Mouse (Mus musculus): ENCODE data around the gene Sec31a. TPM values are rescaled to one million over a fixed set of nuclear protein-coding genes. Genes with fewer than 3 reads are reported as not detected.
A peak's percentile ranks its signal among the peaks of the same experiment; 100 is the strongest.

Gene Sec31a
- total and polyA plus RNA-seq, 2 experiments from 2014 or later = 85.0 to 227 TPM

GRCm38 (mm10) chr5:100393681-100394080, 22.4 kb downstream of the Sec31a start:
- H3K4me2 ChIP-seq (ENCODE audit: low read depth, low read length, poor library complexity, severe bottlenecking) = no peak overlapping the region
- H3K4me3 ChIP-seq (ENCODE audit: low read depth, low read length) = no peak overlapping the region
- ATAC-seq (ENCODE audit: low FRiP score) (no peak), DNase-seq (ENCODE audit: low spot score) (no peak)
- H3K27me3 ChIP-seq (ENCODE audit: insufficient read depth, low read length) = no peaks in the 10 kb centered on the region
- H3K4me1 ChIP-seq (ENCODE audit: insufficient read depth, low read length) = no peaks in the 10 kb centered on the region
- peak; percentile 15; the same call in 1 of the 2 replicates for TF ChIP-seq CTCF (IDR thresholded peaks at IDR 0.05)
- WGBS = 86% methylated on average over 3 of the region's 3 CpGs
- H3K27ac ChIP-seq (ENCODE audit: low read depth, low read length) = no peak overlapping the region
- no peaks in the 10 kb centered on the region for H3K9me3 ChIP-seq (ENCODE audit: low read length)
- H3K36me3 ChIP-seq (ENCODE audit: insufficient read depth, low read length) = peaks cover 59% of the 10 kb centered on the region
- H3K9ac ChIP-seq (replicated peaks; ENCODE audit: low read length, poor library complexity, severe bottlenecking) = no peak overlapping the region

- H3K27me3 ChIP-seq (ENCODE audit: insufficient read depth, low read length) = no peaks in the 10 kb centered on the region
These were observed 23.5 kb downstream of the Sec31a start for GRCm38 (mm10) chr5:100392436-100392955.

GRCm38 (mm10) chr5:100383782-100384510, 32.1 kb downstream of the Sec31a start:
- TF ChIP-seq CTCF (IDR thresholded peaks at IDR 0.05) = no peak
- 95% methylated on average over 18 of the region's 18 CpGs for WGBS
- Histone ChIP-seq H3K4me2 (ENCODE audit: low read depth, low read length, poor library complexity, severe bottlenecking) (no peak overlapping the region), H3K27ac (ENCODE audit: low read depth, low read length) (no peak overlapping the region), H3K9me3 (ENCODE audit: low read length) (no peaks in the 10 kb centered on the region), H3K4me3 (ENCODE audit: low read depth, low read length) (no peak overlapping the region), H3K4me1 (ENCODE audit: insufficient read depth, low read length) (no peaks in the 10 kb centered on the region), H3K36me3 (ENCODE audit: insufficient read depth, low read length) (peaks cover 68% of the 10 kb centered on the region), H3K9ac (replicated peaks; ENCODE audit: low read length, poor library complexity, severe bottlenecking) (no peak overlapping the region), H3K27me3 (ENCODE audit: insufficient read depth, low read length) (no peaks in the 10 kb centered on the region)
- DNase-seq (ENCODE audit: low spot score) (no peak), ATAC-seq (ENCODE audit: low FRiP score) (no peak)

More at GRCm38 (mm10) chr5:100392436-100392955, 23.5 kb downstream of the Sec31a start:
- H3K9ac ChIP-seq (replicated peaks; ENCODE audit: low read length, poor library complexity, severe bottlenecking) = no peak overlapping the region
- H3K4me1 ChIP-seq (ENCODE audit: insufficient read depth, low read length) = no peaks in the 10 kb centered on the region
- no peak overlapping the region for H3K27ac ChIP-seq (ENCODE audit: low read depth, low read length)
- H3K36me3 ChIP-seq (ENCODE audit: insufficient read depth, low read length) = peaks cover 61% of the 10 kb centered on the region
- H3K9me3 ChIP-seq (ENCODE audit: low read length) = no peaks in the 10 kb centered on the region
- no peak overlapping the region for H3K4me2 ChIP-seq (ENCODE audit: low read depth, low read length, poor library complexity, severe bottlenecking)
- 94% methylated on average over 20 of the region's 20 CpGs for WGBS
- ATAC-seq (ENCODE audit: low FRiP score) (no peak), DNase-seq (ENCODE audit: low spot score) (no peak)
- no peak for TF ChIP-seq CTCF (IDR thresholded peaks at IDR 0.05)
- H3K4me3 ChIP-seq (ENCODE audit: low read depth, low read length) = no peak overlapping the region

- no peaks in the 10 kb centered on the region for H3K27me3 ChIP-seq (ENCODE audit: insufficient read depth, low read length)
- no peak overlapping the region for H3K4me3 ChIP-seq (ENCODE audit: low read depth, low read length)
- no peaks in the 10 kb centered on the region for H3K4me1 ChIP-seq (ENCODE audit: insufficient read depth, low read length)
- no peak overlapping the region for H3K9ac ChIP-seq (replicated peaks; ENCODE audit: low read length, poor library complexity, severe bottlenecking)
- no peak for ATAC-seq (ENCODE audit: low FRiP score)
- peaks cover 80% of the 10 kb centered on the region for H3K36me3 ChIP-seq (ENCODE audit: insufficient read depth, low read length)
- 89% methylated on average over 7 of the region's 7 CpGs for WGBS
- DNase-seq (ENCODE audit: low spot score) = no peak
- TF ChIP-seq CTCF (IDR thresholded peaks at IDR 0.05) = no peak
- H3K4me2 ChIP-seq (ENCODE audit: low read depth, low read length, poor library complexity, severe bottlenecking) = no peak overlapping the region
- H3K9me3 ChIP-seq (ENCODE audit: low read length) = no peaks in the 10 kb centered on the region
- no peak overlapping the region for H3K27ac ChIP-seq (ENCODE audit: low read depth, low read length)
These were observed 34.9 kb downstream of the Sec31a start for GRCm38 (mm10) chr5:100381094-100381493.

- ATAC-seq (ENCODE audit: low FRiP score) = no peak
- 95% methylated on average over 5 of the region's 5 CpGs for WGBS
These were observed 35.8 kb downstream of the Sec31a start for GRCm38 (mm10) chr5:100380277-100380676.

GRCm38 (mm10) chr5:100378981-100379380, 37.1 kb downstream of the Sec31a start:
- Histone ChIP-seq H3K9ac (replicated peaks; ENCODE audit: low read length, poor library complexity, severe bottlenecking) (no peak overlapping the region), H3K36me3 (ENCODE audit: insufficient read depth, low read length) (peaks cover 78% of the 10 kb centered on the region), H3K4me2 (ENCODE audit: low read depth, low read length, poor library complexity, severe bottlenecking) (no peak overlapping the region), H3K27me3 (ENCODE audit: insufficient read depth, low read length) (no peaks in the 10 kb centered on the region), H3K9me3 (ENCODE audit: low read length) (no peaks in the 10 kb centered on the region), H3K27ac (ENCODE audit: low read depth, low read length) (no peak overlapping the region), H3K4me3 (ENCODE audit: low read depth, low read length) (no peak overlapping the region), H3K4me1 (ENCODE audit: insufficient read depth, low read length) (no peaks in the 10 kb centered on the region)
- WGBS = 94% methylated on average over 2 of the region's 2 CpGs
- TF ChIP-seq CTCF (IDR thresholded peaks at IDR 0.05) = no peak
- no peak for ATAC-seq (ENCODE audit: low FRiP score)
- DNase-seq (ENCODE audit: low spot score) = no peak

More at GRCm38 (mm10) chr5:100380277-100380676, 35.8 kb downstream of the Sec31a start:
- no peak for DNase-seq (ENCODE audit: low spot score)
- H3K27ac ChIP-seq (ENCODE audit: low read depth, low read length) = no peak overlapping the region
- no peak overlapping the region for H3K9ac ChIP-seq (replicated peaks; ENCODE audit: low read length, poor library complexity, severe bottlenecking)
- no peak overlapping the region for H3K4me2 ChIP-seq (ENCODE audit: low read depth, low read length, poor library complexity, severe bottlenecking)
- H3K4me3 ChIP-seq (ENCODE audit: low read depth, low read length) = no peak overlapping the region
- H3K36me3 ChIP-seq (ENCODE audit: insufficient read depth, low read length) = peaks cover 77% of the 10 kb centered on the region
- TF ChIP-seq CTCF (IDR thresholded peaks at IDR 0.05) = no peak
- no peaks in the 10 kb centered on the region for H3K4me1 ChIP-seq (ENCODE audit: insufficient read depth, low read length)
- H3K27me3 ChIP-seq (ENCODE audit: insufficient read depth, low read length) = no peaks in the 10 kb centered on the region
- no peaks in the 10 kb centered on the region for H3K9me3 ChIP-seq (ENCODE audit: low read length)

Measured in midbrain, postnatal 0 days (tissue).